Comparison of ENCODE assay signal across 17 mouse cellular contexts in genomic region chr16:38982508-38983236, GRCm38 (mm10).
DNase-seq lines count a peak whose midpoint lies in the region; ATAC-seq and TF ChIP-seq lines count a peak whose summit lies in the region.
"Had no signal": no experiment of that assay in that cellular context is flagged by ENCODE, and none has a peak within 500 bp of the region (broad histone marks: within the 10 kb centered on the region; RNA-seq: fewer than 3 reads in every experiment).

No protein-coding gene starts in this region.

- H3K9me3 ChIP-seq in forebrain, embryonic 11.5 days (ENCODE audit: control insufficient read depth, low read length), result no peaks in the 10 kb centered on the region
- no peaks in the 10 kb centered on the region for H3K9me3 ChIP-seq in forebrain, embryonic 12.5 days
- H3K9me3 ChIP-seq in midbrain, embryonic 11.5 days (ENCODE audit: control insufficient read depth, low read length), result no peaks in the 10 kb centered on the region
- H3K9me3 ChIP-seq in midbrain, embryonic 15.5 days, result no peaks in the 10 kb centered on the region
- H3K9me3 ChIP-seq: embryonic facial prominence, embryonic 15.5 days; heart, embryonic 15.5 days had no signal

- DNase-seq in forebrain, embryonic 11.5 days (ENCODE audit: low spot score), result no peak
- DNase-seq in kidney, adult 2 months, result peak; percentile 72
- DNase-seq in kidney, postnatal 10 days, result no peak
- peak; percentile 81 for DNase-seq in midbrain, embryonic 11.5 days (ENCODE audit: low spot score, missing footprints)
- peak; percentile 74 for DNase-seq in retina, adult 2 months (ENCODE audit: low read depth, low spot score)
- no peak for DNase-seq in thymus, postnatal 4 days
- DNase-seq: adrenal gland, adult 2 months; B cell, adult 2 months; cerebellum, postnatal 36 days; lung, adult 2 months; right cerebral cortex, postnatal 25 days; thymus, adult 18-20 months had no signal

- TF ChIP-seq CTCF in kidney, adult 2 months (conservative IDR thresholded peaks at IDR 0.05; ENCODE audit: insufficient read depth, insufficient read length, low read depth, low read length), result no peak

- no peak overlapping the region for H3K4me3 ChIP-seq in forebrain, embryonic 11.5 days (ENCODE audit: low read depth, low read length)
- no peak overlapping the region for H3K4me3 ChIP-seq in forebrain, embryonic 12.5 days (replicated peaks)
- no peak overlapping the region for H3K4me3 ChIP-seq in kidney, adult 2 months (ENCODE audit: insufficient read depth, low read depth, low read length)
- no peak overlapping the region for H3K4me3 ChIP-seq in midbrain, embryonic 11.5 days (ENCODE audit: low read depth, low read length)
- H3K4me3 ChIP-seq in midbrain, embryonic 15.5 days, result no peak overlapping the region
- H3K4me3 ChIP-seq: embryonic facial prominence, embryonic 15.5 days; heart, embryonic 15.5 days had no signal

- no peaks in the 10 kb centered on the region for H3K27me3 ChIP-seq in forebrain, embryonic 11.5 days (ENCODE audit: control insufficient read depth, insufficient read depth, low read length)
- H3K27me3 ChIP-seq in forebrain, embryonic 12.5 days, result no peaks in the 10 kb centered on the region
- no peaks in the 10 kb centered on the region for H3K27me3 ChIP-seq in kidney, adult 2 months (replicated peaks; ENCODE audit: control insufficient read depth, insufficient read depth, low read length)
- H3K27me3 ChIP-seq in midbrain, embryonic 11.5 days (ENCODE audit: control insufficient read depth, insufficient read depth, low read length), result no peaks in the 10 kb centered on the region
- H3K27me3 ChIP-seq in midbrain, embryonic 15.5 days (replicated peaks), result no peaks in the 10 kb centered on the region
- H3K27me3 ChIP-seq: embryonic facial prominence, embryonic 15.5 days; heart, embryonic 15.5 days had no signal

- no peak overlapping the region for H3K9ac ChIP-seq in forebrain, embryonic 11.5 days (ENCODE audit: low read length)
- H3K9ac ChIP-seq in forebrain, embryonic 12.5 days, result no peak overlapping the region
- no peak overlapping the region for H3K9ac ChIP-seq in midbrain, embryonic 11.5 days (ENCODE audit: low read length)
- H3K9ac ChIP-seq in midbrain, embryonic 15.5 days, result no peak overlapping the region
- H3K9ac ChIP-seq: embryonic facial prominence, embryonic 15.5 days; heart, embryonic 15.5 days; hindbrain, embryonic 14.5 days had no signal

- H3K4me2 ChIP-seq in forebrain, embryonic 11.5 days (ENCODE audit: low read depth, low read length, severe bottlenecking), result no peak overlapping the region
- H3K4me2 ChIP-seq in forebrain, embryonic 12.5 days, result no peak overlapping the region
- no peak overlapping the region for H3K4me2 ChIP-seq in midbrain, embryonic 11.5 days
- H3K4me2 ChIP-seq in midbrain, embryonic 15.5 days, result no peak overlapping the region
- H3K4me2 ChIP-seq: embryonic facial prominence, embryonic 15.5 days; heart, embryonic 15.5 days; hindbrain, embryonic 14.5 days had no signal

- no peak for TF ChIP-seq POLR2A in kidney, adult 2 months (IDR thresholded peaks at IDR 0.05; ENCODE audit: low read depth, low read length)

- no peaks in the 10 kb centered on the region for H3K36me3 ChIP-seq in forebrain, embryonic 11.5 days (ENCODE audit: control insufficient read depth, insufficient read depth, low read length)
- no peaks in the 10 kb centered on the region for H3K36me3 ChIP-seq in forebrain, embryonic 12.5 days (replicated peaks)
- H3K36me3 ChIP-seq in kidney, adult 2 months (ENCODE audit: control insufficient read depth, insufficient read depth, low read length), result no peaks in the 10 kb centered on the region
- no peaks in the 10 kb centered on the region for H3K36me3 ChIP-seq in midbrain, embryonic 11.5 days (ENCODE audit: control insufficient read depth, insufficient read depth, low read length)
- H3K36me3 ChIP-seq in midbrain, embryonic 15.5 days (replicated peaks), result no peaks in the 10 kb centered on the region
- H3K36me3 ChIP-seq: embryonic facial prominence, embryonic 15.5 days; heart, embryonic 15.5 days had no signal

- 0 out of 2 replicates have a peak, but pooled peaks cover 6% of the 10 kb centered on the region for H3K4me1 ChIP-seq in forebrain, embryonic 11.5 days (replicated peaks; ENCODE audit: control insufficient read depth, insufficient read depth, low read length)
- peaks cover 31% of the 10 kb centered on the region for H3K4me1 ChIP-seq in forebrain, embryonic 12.5 days
- peaks cover 9% of the 10 kb centered on the region; the same call in 1 of the 2 replicates for H3K4me1 ChIP-seq in kidney, adult 2 months (ENCODE audit: control insufficient read depth, insufficient read depth, low read length)
- peaks cover 3% of the 10 kb centered on the region; the same call in 1 of the 2 replicates for H3K4me1 ChIP-seq in midbrain, embryonic 11.5 days (ENCODE audit: control insufficient read depth, insufficient read depth, low read length)
- H3K4me1 ChIP-seq in midbrain, embryonic 15.5 days, result peaks cover 16% of the 10 kb centered on the region; the same call in 1 of the 2 replicates
- H3K4me1 ChIP-seq: heart, embryonic 15.5 days had no signal

- H3K27ac ChIP-seq in forebrain, embryonic 11.5 days (ENCODE audit: low read depth, low read length), result no peak overlapping the region
- no peak overlapping the region for H3K27ac ChIP-seq in forebrain, embryonic 12.5 days
- H3K27ac ChIP-seq in kidney, adult 2 months (ENCODE audit: insufficient read depth, low read depth, low read length), result no peak overlapping the region
- no peak overlapping the region for H3K27ac ChIP-seq in midbrain, embryonic 11.5 days (ENCODE audit: low read depth, low read length)
- no peak overlapping the region for H3K27ac ChIP-seq in midbrain, embryonic 15.5 days
- H3K27ac ChIP-seq: embryonic facial prominence, embryonic 15.5 days; heart, embryonic 15.5 days; hindbrain, embryonic 14.5 days had no signal

- peak; percentile 51 for ATAC-seq in forebrain, embryonic 11.5 days (replicated peaks; ENCODE audit: low FRiP score)
- ATAC-seq in forebrain, embryonic 12.5 days (ENCODE audit: low FRiP score), result no peak
- ATAC-seq in midbrain, embryonic 11.5 days (ENCODE audit: low FRiP score), result no peak
- no peak for ATAC-seq in midbrain, embryonic 15.5 days (replicated peaks)

- 14% methylated on average over 12 of the region's 12 CpGs for WGBS in forebrain, embryonic 11.5 days
- WGBS in forebrain, embryonic 12.5 days, result 20% methylated on average over 12 of the region's 12 CpGs
- WGBS in kidney, adult 2 months, result 38% methylated on average over 12 of the region's 12 CpGs
- 24% methylated on average over 12 of the region's 12 CpGs for WGBS in midbrain, embryonic 11.5 days
- WGBS in midbrain, embryonic 15.5 days, result 23% methylated on average over 12 of the region's 12 CpGs

Comparison
In these comparisons a context has a peak if more than half of its experiments do, and no peak if none do; other contexts are left out.
1. DNase-seq: peak in kidney, adult 2 months (single experiment), midbrain, embryonic 11.5 days (single experiment) and retina, adult 2 months (single experiment); none in forebrain, embryonic 11.5 days (single experiment), kidney, postnatal 10 days (single experiment) and thymus, postnatal 4 days (single experiment).